Mouse (Mus musculus) stomach, postnatal 0 days (tissue): ENCODE measurements at regions not wholly inside any gene's neighbourhood (a gene's known extent, or its start where the extent isn't known, plus 50 kb on each side); places are given as distances from the start of the nearest gene placed in this dataset.

ENCODE experiments used
- CTCF ChIP-seq: IDR thresholded peaks from 2 replicates; pipeline ENCODE4 v1.5.1; 2016; ENCODE audit warnings: antibody characterized with exemption, low read depth, mild to moderate bottlenecking, moderate library complexity
- EP300 ChIP-seq: optimal IDR thresholded peaks from 2 replicates; pipeline ENCODE3; 2016; ENCODE audit warnings: antibody characterized with exemption

DNA sequence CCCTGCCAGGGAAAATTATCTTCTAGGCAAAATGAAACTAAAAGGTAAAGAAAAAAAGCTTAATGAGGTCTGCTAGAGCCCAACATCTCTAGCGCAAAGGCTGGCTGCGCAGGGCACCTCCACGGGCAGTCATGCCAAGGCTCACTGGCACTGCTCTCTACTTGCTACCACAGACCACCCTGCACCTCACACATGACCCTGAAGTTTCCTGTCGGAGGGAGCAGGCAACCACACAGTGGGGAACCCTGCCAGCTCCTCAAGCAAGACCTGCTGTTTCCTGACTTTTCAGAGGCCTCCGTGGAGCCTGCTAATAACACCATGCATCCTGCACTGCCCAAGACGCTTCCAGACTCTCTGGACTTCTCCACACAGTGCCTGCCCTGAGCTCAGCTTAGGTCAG lies 182.3 kb downstream of the Mroh4 start:
- TF ChIP-seq CTCF (no peak), EP300 (no peak)
